Mouse (Mus musculus): ENCODE measurements around the gene Xpo1.
"Not testable (repeated sequence)": the region's sequence is repeated elsewhere in the genome, so short reads cannot be mapped to it uniquely, and the experiment has no call there.

Gene Xpo1

GRCm38 (mm10) chr11:23255427-23256193 is at the start of gene Xpo1:
Gene Xpo1, plus strand, starts transcription at chr11:23256041.
- DNase-seq = peak; percentile 99

GRCm38 (mm10) chr11:23209717-23210116 is 46.1 kb upstream of the Xpo1 start:
- no peak for DNase-seq

- DNase-seq = no peak
Observed at GRCm38 (mm10) chr11:23210590-23211510, 45.0 kb upstream of the Xpo1 start.

- no peak for DNase-seq
Observed at GRCm38 (mm10) chr11:23217430-23217829, 38.4 kb upstream of the Xpo1 start.

GRCm38 (mm10) chr11:23236015-23236414 is 19.8 kb upstream of the Xpo1 start:
- DNase-seq = no peak

GRCm38 (mm10) chr11:23253931-23254330 is 1.9 kb upstream of the Xpo1 start:
- DNase-seq = no peak

- no peak for DNase-seq
Observed at GRCm38 (mm10) chr11:23254548-23254947, 1.3 kb upstream of the Xpo1 start.

GRCm38 (mm10) chr11:23255053-23255426 is 801 bp upstream of the Xpo1 start:
- DNase-seq = no peak

GRCm38 (mm10) chr11:23256194-23256802 is 457 bp downstream of the Xpo1 start:
- no peak for DNase-seq

- peak; percentile 70 to 74 for DNase-seq
Observed at GRCm38 (mm10) chr11:23256803-23257704, 1.2 kb downstream of the Xpo1 start.

GRCm38 (mm10) chr11:23259073-23259472 is 3.2 kb downstream of the Xpo1 start:
- DNase-seq = no peak

- no peak for DNase-seq
Observed at GRCm38 (mm10) chr11:23259481-23259880, 3.6 kb downstream of the Xpo1 start.

GRCm38 (mm10) chr11:23260186-23260585 is 4.3 kb downstream of the Xpo1 start:
- DNase-seq = no peak

GRCm38 (mm10) chr11:23261490-23261889 is 5.6 kb downstream of the Xpo1 start:
- no peak for DNase-seq

- no peak for DNase-seq
Observed at GRCm38 (mm10) chr11:23264949-23265348, 9.1 kb downstream of the Xpo1 start.

- no peak for DNase-seq
Observed at GRCm38 (mm10) chr11:23271770-23272724, 16.2 kb downstream of the Xpo1 start.

GRCm38 (mm10) chr11:23275780-23276179 is 19.9 kb downstream of the Xpo1 start:
- DNase-seq = no peak

GRCm38 (mm10) chr11:23284469-23284868 is 28.6 kb downstream of the Xpo1 start:
- DNase-seq = no peak

GRCm38 (mm10) chr11:23288866-23289265 is 33.0 kb downstream of the Xpo1 start:
- not testable (repeated sequence) for DNase-seq

GRCm38 (mm10) chr11:23297379-23297778 is 41.5 kb downstream of the Xpo1 start:
- DNase-seq = no peak

- no peak for DNase-seq
Observed at GRCm38 (mm10) chr11:23298301-23298700, 42.5 kb downstream of the Xpo1 start.

Measured in spleen, adult 18-20 months (tissue).